7 mouse cellular contexts compared by ENCODE assay signal in genomic region chr7:80888595-80888994, GRCm38 (mm10). TPM values are rescaled to one million over a fixed set of nuclear protein-coding genes. Genes with fewer than 3 reads are reported as not detected.
DNase-seq lines count a peak whose midpoint lies in the region; ATAC-seq and TF ChIP-seq lines count a peak whose summit lies in the region.

No protein-coding gene starts in this region.

- no peak for TF ChIP-seq CTCF in left cerebral cortex, adult 2 months (IDR thresholded peaks at IDR 0.05)
- no peak for TF ChIP-seq CTCF in brain, embryonic 14.5 days (IDR thresholded peaks at IDR 0.05; ENCODE audit: borderline replicate concordance, extremely low read depth, insufficient read depth, insufficient read length)

- no peaks in the 10 kb centered on the region for H3K27me3 ChIP-seq in forebrain, embryonic 16.5 days (replicated peaks; ENCODE audit: control insufficient read depth, insufficient read depth, low read length)
- H3K27me3 ChIP-seq in neural tube, embryonic 12.5 days (replicated peaks): no peaks in the 10 kb centered on the region

- no peak for DNase-seq in left cerebral cortex, adult 2 months (ENCODE audit: extremely low spot score in 1 of 2, low spot score in 2 of 2)
- DNase-seq in left cerebral cortex, postnatal 4 days: no peak
- peak; percentile 28 for DNase-seq in brain, embryonic 14.5 days (ENCODE audit: low read depth)
- no peak for DNase-seq in urinary bladder, postnatal 4 days (ENCODE audit: low spot score in 2 of 2)
- DNase-seq in gastrocnemius, postnatal 14 days: no peak

- no peak for TF ChIP-seq POLR2A in brain, embryonic 14.5 days (IDR thresholded peaks at IDR 0.05; ENCODE audit: borderline replicate concordance, extremely low read depth, insufficient read depth, insufficient read length, poor library complexity, severe bottlenecking)

- no peak for ATAC-seq in forebrain, embryonic 16.5 days
- peak; percentile 29; the same call in 1 of the 2 replicates for ATAC-seq in neural tube, embryonic 12.5 days (ENCODE audit: low FRiP score, low read depth)

- peaks cover 10% of the 10 kb centered on the region for H3K4me1 ChIP-seq in forebrain, embryonic 16.5 days (replicated peaks; ENCODE audit: control insufficient read depth, insufficient read depth, low read length)
- H3K4me1 ChIP-seq in neural tube, embryonic 12.5 days: peaks cover 9% of the 10 kb centered on the region

- WGBS in forebrain, embryonic 16.5 days: 73% methylated on average over 7 of the region's 7 CpGs
- WGBS in neural tube, embryonic 12.5 days: 65% methylated on average over 7 of the region's 7 CpGs

- no peak overlapping the region for H3K4me3 ChIP-seq in left cerebral cortex, adult 2 months
- H3K4me3 ChIP-seq in forebrain, embryonic 16.5 days (replicated peaks; ENCODE audit: low read length): no peak overlapping the region
- H3K4me3 ChIP-seq in neural tube, embryonic 12.5 days: no peak overlapping the region

- no peaks in the 10 kb centered on the region for H3K9me3 ChIP-seq in forebrain, embryonic 16.5 days (ENCODE audit: control insufficient read depth, low read length)
- H3K9me3 ChIP-seq in neural tube, embryonic 12.5 days: no peaks in the 10 kb centered on the region

- intact Hi-C loops in left cerebral cortex, adult 2 months (cut with DNase I): loop anchor here (5.0 to 10.0 kb wide), 3 partner anchors 59 to 456 kb away; partner anchors contain the start of genes Rps17 and Sec11a
- intact Hi-C loops in left cerebral cortex, postnatal 4 days (cut with DNase I): loop anchor here (10.0 kb wide), 1 partner anchor 266 kb away; no protein-coding TSS in a partner anchor
- intact Hi-C loops in gastrocnemius, postnatal 14 days (cut with DNase I; ENCODE audit: low total_unique reads): loop anchor here (10.0 kb wide), 2 partner anchors 146 to 446 kb away; no protein-coding TSS in a partner anchor

- peak overlapping the region; percentile 22; the same call in 1 of the 2 replicates for H3K9ac ChIP-seq in forebrain, embryonic 16.5 days (replicated peaks; ENCODE audit: low read depth, low read length)
- H3K9ac ChIP-seq in neural tube, embryonic 12.5 days: no peak overlapping the region

- no peak overlapping the region for H3K4me2 ChIP-seq in forebrain, embryonic 16.5 days (ENCODE audit: low read length)
- H3K4me2 ChIP-seq in neural tube, embryonic 12.5 days (replicated peaks): no peak overlapping the region

- H3K27ac ChIP-seq in left cerebral cortex, adult 2 months: peak overlapping the region; percentile 42; the same call in 1 of the 2 replicates
- H3K27ac ChIP-seq in forebrain, embryonic 16.5 days (ENCODE audit: low read length): peak overlapping the region; percentile 76
- peak overlapping the region; percentile 43; the same call in 1 of the 2 replicates for H3K27ac ChIP-seq in neural tube, embryonic 12.5 days

- peaks cover 22% of the 10 kb centered on the region; the same call in 1 of the 2 replicates for H3K36me3 ChIP-seq in forebrain, embryonic 16.5 days (ENCODE audit: control insufficient read depth, insufficient read depth)
- H3K36me3 ChIP-seq in neural tube, embryonic 12.5 days: peaks cover 33% of the 10 kb centered on the region

RNA-seq across cellular contexts. Expression of gene Wdr73, which starts 12.5 kb away (rescaled TPM):
- 10 to 100 TPM; 23.3 to 25.6 TPM for total RNA-seq in left cerebral cortex, adult 2 months (2021)
- 10 to 100 TPM; 29.6 to 36.7 TPM for total RNA-seq in left cerebral cortex, postnatal 4 days (2021)
- polyA plus RNA-seq in brain, embryonic 14.5 days (2012; rRNA removed): 32.8 and 37.1 TPM in 2 replicates
- polyA plus RNA-seq in forebrain, embryonic 16.5 days (2015; fragmentation: Nextera tagmentation; extraction: Ambion mirVana): 44.4 and 46.3 TPM in 2 replicates
- 39.6 and 42.0 TPM in 2 replicates for polyA plus RNA-seq in neural tube, embryonic 12.5 days (2016; fragmentation: Nextera tagmentation; extraction: Ambion mirVana)
- total RNA-seq in gastrocnemius, postnatal 14 days (2021): 1 to 10 TPM; 3.7 to 4.1 TPM

RNA-seq across cellular contexts. Expression of gene Nmb, which starts 16.3 kb away (rescaled TPM):
- total RNA-seq in left cerebral cortex, adult 2 months (2021): 1 to 10 TPM; 4.5 to 6.7 TPM
- 1 to 10 TPM; 8.4 to 9.0 TPM for total RNA-seq in left cerebral cortex, postnatal 4 days (2021)
- polyA plus RNA-seq in brain, embryonic 14.5 days (2012; rRNA removed): 10.3 and 10.5 TPM in 2 replicates
- 5.0 and 5.7 TPM in 2 replicates for polyA plus RNA-seq in forebrain, embryonic 16.5 days (2015; fragmentation: Nextera tagmentation; extraction: Ambion mirVana)
- 6.5 and 7.4 TPM in 2 replicates for polyA plus RNA-seq in neural tube, embryonic 12.5 days (2016; fragmentation: Nextera tagmentation; extraction: Ambion mirVana)
- 1 to 10 TPM; 1.7 to 4.5 TPM for total RNA-seq in gastrocnemius, postnatal 14 days (2021)

RNA-seq across cellular contexts. Expression of gene Zscan2, which starts 27.9 kb away (rescaled TPM):
- total RNA-seq in left cerebral cortex, adult 2 months (2021): 10 to 100 TPM; 15.9 to 16.5 TPM
- total RNA-seq in left cerebral cortex, postnatal 4 days (2021): 10 to 100 TPM; 20.3 to 21.3 TPM
- polyA plus RNA-seq in brain, embryonic 14.5 days (2012; rRNA removed): 31.2 and 37.1 TPM in 2 replicates
- polyA plus RNA-seq in forebrain, embryonic 16.5 days (2015; fragmentation: Nextera tagmentation; extraction: Ambion mirVana): 5.7 and 5.9 TPM in 2 replicates
- polyA plus RNA-seq in neural tube, embryonic 12.5 days (2016; fragmentation: Nextera tagmentation; extraction: Ambion mirVana): 4.9 and 6.0 TPM in 2 replicates
- total RNA-seq in gastrocnemius, postnatal 14 days (2021): 1 to 10 TPM; 1.5 to 2.8 TPM

RNA-seq across cellular contexts. Expression of gene Sec11a, which starts 59.0 kb away (rescaled TPM):
- 10 to 100 TPM; 49.0 to 51.3 TPM for total RNA-seq in left cerebral cortex, adult 2 months (2021)
- 10 to 100 TPM; 67.7 to 78.6 TPM for total RNA-seq in left cerebral cortex, postnatal 4 days (2021)
- polyA plus RNA-seq in brain, embryonic 14.5 days (2012; rRNA removed): 118 and 138 TPM in 2 replicates
- polyA plus RNA-seq in forebrain, embryonic 16.5 days (2015; fragmentation: Nextera tagmentation; extraction: Ambion mirVana): 146 and 153 TPM in 2 replicates
- 170 and 176 TPM in 2 replicates for polyA plus RNA-seq in neural tube, embryonic 12.5 days (2016; fragmentation: Nextera tagmentation; extraction: Ambion mirVana)
- 10 to 100 TPM; 30.9 to 37.2 TPM for total RNA-seq in gastrocnemius, postnatal 14 days (2021)

Comparison
In these comparisons a context has a peak if more than half of its experiments do, and no peak if none do; other contexts are left out.
1. RNA of gene Wdr73, which starts 12.5 kb away (total RNA-seq): 29.6 to 36.7 TPM in left cerebral cortex, postnatal 4 days and 23.3 to 25.6 TPM in left cerebral cortex, adult 2 months; 3.7 to 4.1 TPM in gastrocnemius, postnatal 14 days; every median in the first group is over 4 times any median in the second.
2. RNA of gene Zscan2, which starts 27.9 kb away (total RNA-seq): 20.3 to 21.3 TPM in left cerebral cortex, postnatal 4 days and 15.9 to 16.5 TPM in left cerebral cortex, adult 2 months; 1.5 to 2.8 TPM in gastrocnemius, postnatal 14 days; every median in the first group is over 4 times any median in the second.
3. Peak in every context shown above with its lines, with median percentiles within 50 percentile points of each other: H3K27ac ChIP-seq.